Mouse (Mus musculus) ES-E14 (cell line): Measurements from ENCODE around the gene Lims1.

Experiments
- HCFC1 ChIP-seq: IDR thresholded peaks from 2 replicates; pipeline ENCODE4 v1.6.1; 2012; ENCODE audit warnings: low read length, inconsistent platforms, borderline replicate concordance; ENCODE audit not compliant: insufficient read depth
- MAFK ChIP-seq: IDR thresholded peaks from 2 replicates; pipeline ENCODE4 v1.6.1; 2014; ENCODE audit warnings: mild to moderate bottlenecking, low read depth, low read length, inconsistent platforms; ENCODE audit not compliant: insufficient read depth
- ZC3H11A ChIP-seq: IDR thresholded peaks from 2 replicates; pipeline ENCODE4 v1.6.1; 2012; ENCODE audit warnings: low read depth, mild to moderate bottlenecking, inconsistent platforms, low read length, borderline replicate concordance
- ZNF384 ChIP-seq: IDR thresholded peaks from 2 replicates; pipeline ENCODE4 v1.6.1; 2012; ENCODE audit warnings: low read depth, low read length, inconsistent platforms

DNA sequence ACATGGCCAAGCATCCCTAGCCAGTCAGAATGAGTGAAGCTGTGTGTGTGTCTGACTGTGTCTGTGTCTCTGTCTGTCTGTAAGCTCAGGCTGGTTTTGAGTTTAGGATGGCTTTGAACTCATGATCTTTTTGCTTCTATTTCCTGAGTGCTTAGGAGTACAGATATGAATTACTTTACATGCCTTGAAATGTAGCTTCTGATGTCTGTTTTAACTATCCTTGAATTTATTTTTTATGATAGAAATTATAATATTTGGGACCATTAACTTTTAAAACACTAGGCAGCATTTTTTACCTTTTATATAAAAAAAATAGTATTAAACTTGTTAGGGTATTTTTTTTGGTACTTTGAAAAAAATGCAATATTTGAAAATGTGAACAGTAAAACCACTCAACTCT lies 128.3 kb downstream of the Lims1 start:
- TF ChIP-seq HCFC1 (no peak), ZNF384 (no peak), ZC3H11A (no peak), MAFK (no peak)
